Mouse (Mus musculus): ENCODE data around the gene Slc22a14.
A peak's percentile ranks its signal among the peaks of the same experiment; 100 is the strongest.
"Not testable (repeated sequence)": the region's sequence is repeated elsewhere in the genome, so short reads cannot be mapped to it uniquely, and the experiment has no call there.

The Slc22a14 gene

GRCm38 (mm10) chr9:119365284-119365683, at the start of gene Slc22a14:
Gene Slc22a14, minus strand, starts transcription at chr9:119365553.
- peak in 1 of 2 experiments; percentile 42 for DNase-seq (ENCODE audit: low spot score in 2 of 2)

- no peak for DNase-seq (ENCODE audit: low spot score in 2 of 2)
These were observed 44.5 kb upstream of the Slc22a14 start for GRCm38 (mm10) chr9:119409864-119410263.

GRCm38 (mm10) chr9:119408898-119409664, 43.7 kb upstream of the Slc22a14 start:
- DNase-seq (ENCODE audit: low spot score in 2 of 2), result no peak

- DNase-seq (ENCODE audit: low spot score in 2 of 2), result no peak
These were observed 42.5 kb upstream of the Slc22a14 start for GRCm38 (mm10) chr9:119407884-119408283.

GRCm38 (mm10) chr9:119404090-119404489, 38.7 kb upstream of the Slc22a14 start:
- no peak for DNase-seq (ENCODE audit: low spot score in 2 of 2)

GRCm38 (mm10) chr9:119403236-119403641, 37.9 kb upstream of the Slc22a14 start:
- peak; percentile 55 to 63 for DNase-seq (ENCODE audit: low spot score in 2 of 2)

- peak; percentile 63 to 66 for DNase-seq (ENCODE audit: low spot score in 2 of 2)
These were observed 37.2 kb upstream of the Slc22a14 start for GRCm38 (mm10) chr9:119402253-119403235.

- DNase-seq (ENCODE audit: low spot score in 2 of 2), result peak; percentile 96
These were observed 36.5 kb upstream of the Slc22a14 start, which contains the start of gene Acvr2b for GRCm38 (mm10) chr9:119401801-119402214. Gene Acvr2b, plus strand, starts transcription at chr9:119402118.

GRCm38 (mm10) chr9:119401351-119401750, 36.0 kb upstream of the Slc22a14 start:
- DNase-seq (ENCODE audit: low spot score in 2 of 2), result no peak

GRCm38 (mm10) chr9:119394808-119395207, 29.5 kb upstream of the Slc22a14 start:
- DNase-seq (ENCODE audit: low spot score in 2 of 2), result no peak

- DNase-seq (ENCODE audit: low spot score in 2 of 2), result no peak
These were observed 24.9 kb upstream of the Slc22a14 start for GRCm38 (mm10) chr9:119390214-119390613.

GRCm38 (mm10) chr9:119388956-119389355, 23.6 kb upstream of the Slc22a14 start:
- DNase-seq (ENCODE audit: low spot score in 2 of 2), result no peak

GRCm38 (mm10) chr9:119382603-119383002, 17.2 kb upstream of the Slc22a14 start:
- peak; percentile 45 to 61 for DNase-seq (ENCODE audit: low spot score in 2 of 2)

- DNase-seq (ENCODE audit: low spot score in 2 of 2), result no peak
These were observed 12.9 kb upstream of the Slc22a14 start for GRCm38 (mm10) chr9:119378231-119378630.

GRCm38 (mm10) chr9:119375556-119375955, 10.2 kb upstream of the Slc22a14 start:
- DNase-seq (ENCODE audit: low spot score in 2 of 2), result no peak

- no peak for DNase-seq (ENCODE audit: low spot score in 2 of 2)
These were observed 9.7 kb upstream of the Slc22a14 start for GRCm38 (mm10) chr9:119375008-119375407.

GRCm38 (mm10) chr9:119371251-119371650, 5.9 kb upstream of the Slc22a14 start:
- no peak for DNase-seq (ENCODE audit: low spot score in 2 of 2)

GRCm38 (mm10) chr9:119370770-119371169, 5.4 kb upstream of the Slc22a14 start:
- not testable (repeated sequence) for DNase-seq (ENCODE audit: low spot score in 2 of 2)

GRCm38 (mm10) chr9:119368367-119368766, 3.0 kb upstream of the Slc22a14 start:
- DNase-seq (ENCODE audit: low spot score in 2 of 2), result no peak

- no peak for DNase-seq (ENCODE audit: low spot score in 2 of 2)
These were observed 2.1 kb downstream of the Slc22a14 start for GRCm38 (mm10) chr9:119363229-119363628.

- no peak for DNase-seq (ENCODE audit: low spot score in 2 of 2)
These were observed 3.9 kb downstream of the Slc22a14 start for GRCm38 (mm10) chr9:119361416-119361815.

- DNase-seq (ENCODE audit: low spot score in 2 of 2), result no peak
These were observed 7.3 kb downstream of the Slc22a14 start for GRCm38 (mm10) chr9:119358058-119358429.
